Comparison of ENCODE assay signal across 10 mouse cellular contexts in genomic region chr2:6378590-6379205, GRCm38 (mm10). TPM values are rescaled to one million over a fixed set of nuclear protein-coding genes. Genes with fewer than 3 reads are reported as not detected.
DNase-seq lines count a peak whose midpoint lies in the region; ATAC-seq and TF ChIP-seq lines count a peak whose summit lies in the region.
"Had no signal": no experiment of that assay in that cellular context is flagged by ENCODE, and none has a peak within 500 bp of the region (broad histone marks: within the 10 kb centered on the region; RNA-seq: fewer than 3 reads in every experiment).

No protein-coding gene starts in this region.

- peak overlapping the region; percentile 13; the same call in 1 of the 2 replicates for H3K27ac ChIP-seq in lung, embryonic 14.5 days (ENCODE audit: low read depth)
- no peak overlapping the region for H3K27ac ChIP-seq in liver, embryonic 14.5 days
- peak overlapping the region; percentile 76 for H3K27ac ChIP-seq in stomach, postnatal 0 days (replicated peaks)
- H3K27ac ChIP-seq in hindbrain, embryonic 10.5 days, result no peak overlapping the region
- H3K27ac ChIP-seq: hindbrain, postnatal 0 days had no signal

- H3K9ac ChIP-seq in lung, embryonic 14.5 days, result no peak overlapping the region
- H3K9ac ChIP-seq in liver, embryonic 14.5 days (replicated peaks), result no peak overlapping the region
- H3K9ac ChIP-seq in stomach, postnatal 0 days (ENCODE audit: low read length), result no peak overlapping the region

- H3K9me3 ChIP-seq in lung, embryonic 14.5 days (ENCODE audit: low read depth, low read length), result no peaks in the 10 kb centered on the region
- H3K9me3 ChIP-seq in liver, embryonic 14.5 days (ENCODE audit: control insufficient read depth, low read length), result no peaks in the 10 kb centered on the region
- no peaks in the 10 kb centered on the region for H3K9me3 ChIP-seq in stomach, postnatal 0 days (ENCODE audit: control insufficient read depth, low read length)
- H3K9me3 ChIP-seq in hindbrain, embryonic 10.5 days, result no peaks in the 10 kb centered on the region

- 54% methylated on average over 8 of the region's 8 CpGs for WGBS in lung, embryonic 14.5 days
- 40% methylated on average over 8 of the region's 8 CpGs for WGBS in liver, embryonic 14.5 days (ENCODE audit: insufficient replicate concordance)
- whole genome bisulfite sequencing in stomach, postnatal 0 days, result 48% methylated on average over 8 of the region's 8 CpGs
- WGBS in hindbrain, embryonic 10.5 days, result 79% methylated on average over 8 of the region's 8 CpGs

- no peaks in the 10 kb centered on the region for H3K27me3 ChIP-seq in lung, embryonic 14.5 days (ENCODE audit: insufficient read depth, low read length)
- no peaks in the 10 kb centered on the region for H3K27me3 ChIP-seq in liver, embryonic 14.5 days (ENCODE audit: control insufficient read depth, insufficient read depth, low read length)
- no peaks in the 10 kb centered on the region for H3K27me3 ChIP-seq in stomach, postnatal 0 days (ENCODE audit: control insufficient read depth, insufficient read depth, low read length)
- no peaks in the 10 kb centered on the region for H3K27me3 ChIP-seq in hindbrain, embryonic 10.5 days (ENCODE audit: insufficient read depth, poor library complexity, severe bottlenecking)

- DNase-seq in lung, embryonic 14.5 days, result no peak
- no peak for DNase-seq in lung, postnatal 14 days
- DNase-seq in c-Kit-positive CD71-negative TER-119-negative erythroid progenitor cells, embryonic 14.5 days (ENCODE audit: low read depth), result peak; percentile 29
- peak in 1 of 3 experiments; percentile 12 for DNase-seq in liver, embryonic 14.5 days (ENCODE audit: low read depth in 3 of 3, low spot score in 3 of 3)
- DNase-seq in stomach, postnatal 0 days (ENCODE audit: low spot score), result peak; percentile 77
- DNase-seq in thymus, postnatal 0 days (ENCODE audit: low spot score), result no peak
- no peak for DNase-seq in hindbrain, embryonic 10.5 days (ENCODE audit: low spot score)
- DNase-seq in B cell, adult 2 months, result no peak
- DNase-seq: cerebellum, adult 9-11 months had no signal

- H3K4me1 ChIP-seq in lung, embryonic 14.5 days (ENCODE audit: insufficient read depth), result peaks cover 18% of the 10 kb centered on the region
- H3K4me1 ChIP-seq in liver, embryonic 14.5 days (replicated peaks; ENCODE audit: control insufficient read depth in 2 of 2, insufficient read depth in 2 of 2, low read length in 1 of 2), result peaks cover 11 to 23% of the 10 kb centered on the region in 2 experiments
- peaks cover 6% of the 10 kb centered on the region for H3K4me1 ChIP-seq in stomach, postnatal 0 days (replicated peaks; ENCODE audit: control insufficient read depth, insufficient read depth)
- peaks cover 18% of the 10 kb centered on the region; the same call in 1 of the 2 replicates for H3K4me1 ChIP-seq in hindbrain, embryonic 10.5 days (replicated peaks)

- H3K36me3 ChIP-seq in lung, embryonic 14.5 days (ENCODE audit: insufficient read depth), result no peaks in the 10 kb centered on the region
- H3K36me3 ChIP-seq in liver, embryonic 14.5 days (replicated peaks; ENCODE audit: control insufficient read depth, insufficient read depth, low read depth), result no peaks in the 10 kb centered on the region
- no peaks in the 10 kb centered on the region for H3K36me3 ChIP-seq in stomach, postnatal 0 days (ENCODE audit: control insufficient read depth, insufficient read depth, low read length)
- H3K36me3 ChIP-seq in hindbrain, embryonic 10.5 days, result 0 out of 2 replicates have a peak, but pooled peaks cover 2% of the 10 kb centered on the region

- H3K4me3 ChIP-seq in lung, embryonic 14.5 days (ENCODE audit: low read depth, low read length), result no peak overlapping the region
- no peak overlapping the region for H3K4me3 ChIP-seq in liver, embryonic 14.5 days (ENCODE audit: insufficient read depth in 1 of 2, low read depth in 2 of 2, low read length in 2 of 2)
- no peak overlapping the region for H3K4me3 ChIP-seq in stomach, postnatal 0 days (ENCODE audit: low read depth, low read length)
- H3K4me3 ChIP-seq in hindbrain, embryonic 10.5 days, result no peak overlapping the region

- TF ChIP-seq EP300 in liver, embryonic 14.5 days (IDR thresholded peaks at IDR 0.05; ENCODE audit: low read depth), result no peak
- no peak for TF ChIP-seq EP300 in stomach, postnatal 0 days (optimal IDR thresholded peaks at IDR 0.05)

- TF ChIP-seq CTCF in lung, embryonic 14.5 days (IDR thresholded peaks at IDR 0.05; ENCODE audit: low read depth), result no peak
- no peak for TF ChIP-seq CTCF in liver, embryonic 14.5 days (IDR thresholded peaks at IDR 0.05; ENCODE audit: low read depth)
- no peak for TF ChIP-seq CTCF in stomach, postnatal 0 days (IDR thresholded peaks at IDR 0.05; ENCODE audit: low read depth)

- peak; percentile 55 for ATAC-seq in lung, embryonic 14.5 days (ENCODE audit: insufficient read depth)
- ATAC-seq in liver, embryonic 14.5 days (ENCODE audit: insufficient read depth), result peak; percentile 73
- peak; percentile 92 for ATAC-seq in stomach, postnatal 0 days (ENCODE audit: low FRiP score, low TSS enrichment)
- ATAC-seq: hindbrain, postnatal 0 days had no signal

- no peak overlapping the region for H3K4me2 ChIP-seq in lung, embryonic 14.5 days
- H3K4me2 ChIP-seq in liver, embryonic 14.5 days (ENCODE audit: low read depth), result peak overlapping the region; percentile 13; the same call in 1 of the 2 replicates
- no peak overlapping the region for H3K4me2 ChIP-seq in stomach, postnatal 0 days (replicated peaks; ENCODE audit: low read depth)

RNA-seq across cellular contexts. Expression of gene Usp6nl, which starts 56.2 kb away (rescaled TPM):
- 15.3 and 16.7 TPM in 2 replicates for polyA plus RNA-seq in lung, embryonic 14.5 days (2014; fragmentation: Nextera tagmentation; extraction: Ambion mirVana)
- 2.4 and 3.3 TPM in 2 replicates for polyA plus RNA-seq in liver, embryonic 14.5 days (2012; rRNA removed)
- 2.8 and 3.0 TPM in 2 replicates for polyA plus RNA-seq in liver, embryonic 14.5 days (2014; fragmentation: Nextera tagmentation; extraction: Ambion mirVana)
- polyA plus RNA-seq in stomach, postnatal 0 days (2015; fragmentation: Nextera tagmentation; extraction: Ambion mirVana), result 7.4 and 8.9 TPM in 2 replicates
- polyA plus RNA-seq in thymus, postnatal 0 days (2015; fragmentation: Nextera tagmentation; extraction: Ambion mirVana), result 5.0 and 5.3 TPM in 2 replicates
- 9.3 and 11.6 TPM in 2 replicates for polyA plus RNA-seq in hindbrain, embryonic 10.5 days (2016; fragmentation: Nextera tagmentation; extraction: Ambion mirVana)

Comparison
In these comparisons a context has a peak if more than half of its experiments do, and no peak if none do; other contexts are left out.
1. DNase-seq: peak in c-Kit-positive CD71-negative TER-119-negative erythroid progenitor cells, embryonic 14.5 days (single experiment) and stomach, postnatal 0 days (single experiment); none in lung, embryonic 14.5 days (single experiment), lung, postnatal 14 days (single experiment), thymus, postnatal 0 days (single experiment), hindbrain, embryonic 10.5 days (single experiment) and B cell, adult 2 months (0 of 2).
2. H3K27ac ChIP-seq: peak in lung, embryonic 14.5 days (single experiment) and stomach, postnatal 0 days (single experiment); none in liver, embryonic 14.5 days (single experiment) and hindbrain, embryonic 10.5 days (single experiment).
3. Peak in every context shown above with its lines, with median percentiles within 50 percentile points of each other: ATAC-seq.